Comparison of ENCODE assay signal across 8 mouse cellular contexts in the genomic region with DNA sequence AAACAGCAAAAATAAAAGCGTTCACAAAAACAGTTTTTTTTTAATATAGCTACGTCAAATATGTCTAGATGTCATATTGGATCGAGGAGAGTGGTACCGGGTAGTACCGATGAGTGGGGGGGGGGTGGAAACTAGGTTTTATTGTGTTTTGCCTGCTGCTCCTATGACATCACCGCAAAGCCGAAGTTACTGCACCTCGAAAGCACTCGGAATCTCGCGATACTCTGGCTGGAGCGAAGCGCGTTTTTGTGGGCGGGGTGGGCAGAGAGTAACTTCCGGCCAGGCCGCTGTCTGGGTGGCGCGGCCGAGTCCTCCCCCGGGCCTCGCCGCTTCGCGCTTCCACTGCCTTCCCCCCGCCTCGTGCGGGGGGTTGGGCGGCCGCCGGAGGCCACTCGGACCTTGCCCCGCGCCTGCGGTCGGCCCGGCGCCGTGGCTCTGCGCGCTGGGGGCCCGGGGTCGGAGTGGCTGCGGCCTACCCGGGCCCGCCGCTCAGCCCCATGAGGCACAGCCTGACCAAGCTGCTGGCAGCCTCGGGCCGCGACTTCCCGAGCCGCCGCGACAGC. TPM values are rescaled to one million over a fixed set of nuclear protein-coding genes. Genes with fewer than 3 reads are reported as not detected.
DNase-seq lines count a peak whose midpoint lies in the region; ATAC-seq and TF ChIP-seq lines count a peak whose summit lies in the region.

Gene Crebzf, plus strand, starts transcription at position 212 of the 563 bp plus-strand sequence.

- peak within 1 kb of the TSS; percentile 98 for H3K9ac ChIP-seq in embryonic facial prominence, embryonic 15.5 days
- H3K9ac ChIP-seq in limb, embryonic 14.5 days (ENCODE audit: low read depth, low read length, severe bottlenecking): peak within 1 kb of the TSS; percentile 99
- peak within 1 kb of the TSS; percentile 99 for H3K9ac ChIP-seq in midbrain, postnatal 0 days (replicated peaks; ENCODE audit: low read length, poor library complexity, severe bottlenecking)

- peaks cover 2% of the 10 kb centered on the region; the same call in 1 of the 2 replicates for H3K36me3 ChIP-seq in embryonic facial prominence, embryonic 15.5 days
- peaks cover 7% of the 10 kb centered on the region for H3K36me3 ChIP-seq in limb, embryonic 14.5 days (ENCODE audit: control insufficient read depth, insufficient read depth, low read length)
- no peaks in the 10 kb centered on the region for H3K36me3 ChIP-seq in midbrain, postnatal 0 days (ENCODE audit: insufficient read depth, low read length)

- H3K4me1 ChIP-seq in bone marrow, adult 2 months (ENCODE audit: control insufficient read depth, insufficient read depth, low read length): no peaks in the 10 kb centered on the region; the same call in 1 of the 2 replicates
- no peaks in the 10 kb centered on the region for H3K4me1 ChIP-seq in embryonic facial prominence, embryonic 15.5 days
- 0 out of 2 replicates have a peak, but pooled peaks cover 6% of the 10 kb centered on the region for H3K4me1 ChIP-seq in limb, embryonic 14.5 days (ENCODE audit: control insufficient read depth, insufficient read depth, low read length)
- no peaks in the 10 kb centered on the region for H3K4me1 ChIP-seq in midbrain, postnatal 0 days (ENCODE audit: insufficient read depth, low read length)

- no peaks in the 10 kb centered on the region for H3K9me3 ChIP-seq in embryonic facial prominence, embryonic 15.5 days (replicated peaks)
- H3K9me3 ChIP-seq in limb, embryonic 14.5 days (ENCODE audit: control insufficient read depth, low read length): no peaks in the 10 kb centered on the region
- H3K9me3 ChIP-seq in midbrain, postnatal 0 days (ENCODE audit: low read length): no peaks in the 10 kb centered on the region

- peak within 1 kb of the TSS; percentile 67 for H3K4me2 ChIP-seq in embryonic facial prominence, embryonic 15.5 days (replicated peaks)
- H3K4me2 ChIP-seq in limb, embryonic 14.5 days (replicated peaks; ENCODE audit: low read depth, low read length, severe bottlenecking): peak within 1 kb of the TSS; percentile 94
- H3K4me2 ChIP-seq in midbrain, postnatal 0 days (ENCODE audit: low read depth, low read length, poor library complexity, severe bottlenecking): peak within 1 kb of the TSS; percentile 79

- peak; percentile 85; the same call in 1 of the 2 replicates for TF ChIP-seq POLR2A in bone marrow, adult 2 months (IDR thresholded peaks at IDR 0.05; ENCODE audit: borderline replicate concordance, control insufficient read depth, low read depth, low read length)
- peak; percentile 89; the same call in 1 of the 2 replicates for TF ChIP-seq POLR2A in limb, embryonic 14.5 days (IDR thresholded peaks at IDR 0.05; ENCODE audit: borderline replicate concordance, extremely low read depth, insufficient read depth, insufficient read length)

- TF ChIP-seq CTCF in bone marrow, adult 2 months (IDR thresholded peaks at IDR 0.05; ENCODE audit: control insufficient read depth, insufficient read depth, low read length): peak; percentile 10; the same call in 1 of the 2 replicates
- no peak for TF ChIP-seq CTCF in midbrain, postnatal 0 days (IDR thresholded peaks at IDR 0.05)

- peak; percentile 98 for DNase-seq in 416B (ENCODE audit: low read depth)
- DNase-seq in heart, adult 8-10 months (ENCODE audit: low spot score): peak; percentile 95
- DNase-seq in kidney, adult 9 months: peak; percentile 98
- DNase-seq in limb, embryonic 14.5 days (ENCODE audit: low spot score): peak; percentile 98
- peak; percentile 99 for DNase-seq in midbrain, postnatal 0 days (ENCODE audit: low spot score)
- peak; percentile 88 to 94 for DNase-seq in spleen, postnatal 14 days (ENCODE audit: low spot score in 2 of 2)

- WGBS in bone marrow, adult 2 months: under 1% methylated on average over 54 of the region's 54 CpGs
- WGBS in embryonic facial prominence, embryonic 15.5 days: under 1% methylated on average over 54 of the region's 54 CpGs
- 2% methylated on average over 26 of the region's 54 CpGs for WGBS in limb, embryonic 14.5 days
- under 1% methylated on average over 51 of the region's 54 CpGs for WGBS in midbrain, postnatal 0 days

- no peaks in the 10 kb centered on the region for H3K27me3 ChIP-seq in embryonic facial prominence, embryonic 15.5 days
- H3K27me3 ChIP-seq in limb, embryonic 14.5 days (ENCODE audit: control insufficient read depth, insufficient read depth, low read length): no peaks in the 10 kb centered on the region
- no peaks in the 10 kb centered on the region for H3K27me3 ChIP-seq in midbrain, postnatal 0 days (ENCODE audit: insufficient read depth, low read length)

- peak within 1 kb of the TSS; percentile 95 for H3K4me3 ChIP-seq in bone marrow, adult 2 months (replicated peaks; ENCODE audit: control insufficient read depth, low read depth, low read length)
- peak within 1 kb of the TSS; percentile 91 for H3K4me3 ChIP-seq in embryonic facial prominence, embryonic 15.5 days (replicated peaks)
- H3K4me3 ChIP-seq in limb, embryonic 14.5 days (replicated peaks; ENCODE audit: low read length): peak within 1 kb of the TSS; percentile 92
- peak within 1 kb of the TSS; percentile 99 for H3K4me3 ChIP-seq in midbrain, postnatal 0 days (ENCODE audit: low read depth, low read length)

- peak within 1 kb of the TSS; percentile 95 for H3K27ac ChIP-seq in bone marrow, adult 2 months (ENCODE audit: control insufficient read depth, insufficient read depth, low read depth, low read length, poor library complexity)
- H3K27ac ChIP-seq in embryonic facial prominence, embryonic 15.5 days (replicated peaks): peak within 1 kb of the TSS; percentile 97
- H3K27ac ChIP-seq in limb, embryonic 14.5 days (replicated peaks; ENCODE audit: low read depth, low read length): peak within 1 kb of the TSS; percentile 99
- peak within 1 kb of the TSS; percentile 98 for H3K27ac ChIP-seq in midbrain, postnatal 0 days (ENCODE audit: low read depth, low read length)

- ATAC-seq in embryonic facial prominence, embryonic 15.5 days (ENCODE audit: insufficient number of reproducible peaks, low FRiP score, low TSS enrichment, low read depth): peak; percentile 96
- ATAC-seq in limb, embryonic 14.5 days (ENCODE audit: low FRiP score, low read depth): peak; percentile 96
- ATAC-seq in midbrain, postnatal 0 days (ENCODE audit: low FRiP score): peak; percentile 98

RNA-seq across cellular contexts. Expression of gene Crebzf, which starts in this region (rescaled TPM):
- 36.7 and 56.8 TPM in 2 replicates for polyA plus RNA-seq in bone marrow, adult 2 months (2011; ENCODE audit: insufficient read depth, insufficient read length, low replicate concordance, missing spikeins)
- polyA plus RNA-seq in embryonic facial prominence, embryonic 15.5 days (2015; fragmentation: Nextera tagmentation; extraction: Ambion mirVana): 36.4 and 38.9 TPM in 2 replicates
- total RNA-seq in heart, adult 8-10 months (2022): 10 to 100 TPM; 18.0 to 21.5 (median 20.0) TPM
- polyA plus RNA-seq in limb, embryonic 14.5 days (2012; rRNA removed): 140 and 145 TPM in 2 replicates
- polyA plus RNA-seq in limb, embryonic 14.5 days (2014; fragmentation: Nextera tagmentation; extraction: Ambion mirVana): 56.3 and 58.1 TPM in 2 replicates
- 89.3 and 92.8 TPM in 2 replicates for total RNA-seq in midbrain, postnatal 0 days (2014; rRNA removed)
- 22.0 and 24.5 TPM in 2 replicates for polyA plus RNA-seq in midbrain, postnatal 0 days (2015; fragmentation: Nextera tagmentation; extraction: Ambion mirVana)

Comparison
In these comparisons a context has a peak if more than half of its experiments do, and no peak if none do; other contexts are left out.
1. Peak in every context shown above with its lines: DNase-seq, ATAC-seq, H3K4me3 ChIP-seq and H3K27ac ChIP-seq.